Mouse (Mus musculus) cerebellum, adult 8-10 months (tissue): ENCODE measurements around the gene Mecr.

Experiments
- DNase-seq: peaks from one replicate; pipeline ENCODE4 v3.0.0; 2022

Gene Mecr

DNA sequence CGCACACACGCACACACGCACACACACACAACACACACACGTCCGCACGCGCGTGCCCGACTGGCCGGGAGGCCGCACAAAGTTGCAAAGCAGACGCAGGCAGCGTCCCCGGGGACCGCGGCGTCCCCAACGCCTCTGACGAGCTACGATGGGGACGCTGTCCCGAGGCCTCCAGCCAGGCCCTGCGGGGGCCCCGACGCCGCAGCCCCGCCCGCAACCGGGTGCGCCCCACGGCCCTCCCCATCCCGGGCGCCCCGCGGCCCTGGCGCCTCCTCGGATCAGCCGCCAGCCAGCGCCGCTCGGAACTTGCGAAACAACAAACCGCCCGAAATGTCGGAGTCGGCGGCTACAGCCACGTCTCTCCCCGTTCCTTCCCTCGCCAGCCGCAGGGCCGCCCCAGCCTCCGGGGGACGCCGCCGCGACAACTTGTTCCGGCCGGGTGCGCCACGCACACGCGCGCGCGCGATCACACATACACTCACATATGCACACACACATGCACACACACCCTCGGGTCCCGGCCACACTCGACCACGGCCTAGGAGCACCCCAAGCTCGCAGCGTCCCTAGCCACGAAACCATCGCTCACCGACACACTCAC, 6.3 kb upstream of the Mecr start:
- DNase-seq, result peak; percentile 38

DNA sequence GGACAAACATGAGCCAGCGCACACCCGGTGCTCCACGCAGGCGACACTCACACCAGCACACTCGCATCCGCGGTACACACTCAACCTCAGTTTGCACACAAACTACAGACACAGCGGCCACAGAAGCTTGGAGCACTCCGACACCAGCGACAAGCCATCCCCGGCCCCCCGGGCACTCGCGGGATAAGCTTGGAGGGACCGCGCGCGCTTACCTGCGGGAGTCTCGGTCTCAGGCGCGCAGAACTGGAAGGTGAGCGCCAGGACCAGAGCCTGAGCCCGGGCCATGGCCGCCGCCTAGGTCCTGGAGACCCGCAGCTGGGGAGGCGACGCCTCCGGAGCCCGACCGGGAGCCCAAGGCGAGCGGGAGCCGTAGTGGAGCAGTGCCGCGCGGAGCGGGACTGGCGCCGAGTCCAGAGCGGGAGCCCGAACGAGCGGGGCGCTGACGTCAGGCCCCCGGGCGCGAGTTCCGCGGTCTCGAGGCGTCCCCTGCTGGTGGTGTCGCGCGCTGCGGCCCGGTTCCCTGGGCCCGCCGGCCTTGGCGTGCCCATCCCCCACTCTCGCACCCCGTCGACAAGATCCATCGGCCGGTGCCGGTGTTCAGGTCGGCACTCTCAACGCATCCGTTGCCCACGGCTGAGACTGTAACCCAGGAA, 5.3 kb upstream of the Mecr start, which contains the start of gene Ptpru:
Gene Ptpru (minus strand): TSS at position 417 of the 653 bp plus-strand sequence.
- DNase-seq, result peak; percentile 97

GRCm38 (mm10) chr4:131845991-131846778, 2.9 kb downstream of the Mecr start:
- no peak for DNase-seq

DNA sequence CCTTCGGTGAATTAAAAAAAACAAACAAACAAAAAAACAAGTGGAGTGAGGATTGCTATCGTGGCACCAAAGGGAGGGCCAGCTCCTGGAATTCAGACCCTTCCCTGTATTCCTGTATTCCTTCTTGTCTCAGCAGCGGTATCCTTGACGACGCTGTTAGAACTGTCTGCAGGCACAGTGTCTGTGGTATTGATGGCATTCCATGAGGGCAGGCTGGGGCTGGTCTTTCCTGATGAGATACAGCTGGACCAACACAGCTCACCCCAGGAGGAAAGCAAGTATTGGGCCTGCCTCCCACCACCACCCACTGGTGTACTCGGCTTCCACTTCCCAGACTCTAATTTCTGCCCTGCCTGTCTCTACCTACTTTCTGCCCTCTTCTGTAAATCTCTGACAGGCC, 4.8 kb downstream of the Mecr start:
- no peak for DNase-seq

GRCm38 (mm10) chr4:131849986-131850638, 6.8 kb downstream of the Mecr start:
- DNase-seq, result no peak

DNA sequence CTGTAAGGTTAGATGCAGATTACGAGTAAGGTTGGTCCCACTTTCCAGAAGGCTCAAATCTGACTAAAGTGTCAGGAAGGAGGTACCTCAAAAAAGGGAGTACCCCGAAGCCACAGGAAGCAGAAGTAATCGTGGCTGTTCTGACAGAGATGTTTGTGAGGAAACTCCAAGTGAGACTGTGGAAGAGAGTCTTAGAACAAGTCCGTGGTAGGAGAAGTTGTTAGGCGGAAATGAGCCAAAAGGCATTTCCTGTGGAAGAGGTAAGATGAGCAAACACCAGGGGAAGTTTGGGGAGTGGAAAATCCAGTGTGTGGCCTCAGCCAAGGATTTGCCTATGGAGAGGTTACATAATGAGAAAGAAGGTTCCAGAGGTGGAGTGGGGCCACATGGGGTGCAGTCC, 11.7 kb downstream of the Mecr start:
- DNase-seq, result no peak

DNA sequence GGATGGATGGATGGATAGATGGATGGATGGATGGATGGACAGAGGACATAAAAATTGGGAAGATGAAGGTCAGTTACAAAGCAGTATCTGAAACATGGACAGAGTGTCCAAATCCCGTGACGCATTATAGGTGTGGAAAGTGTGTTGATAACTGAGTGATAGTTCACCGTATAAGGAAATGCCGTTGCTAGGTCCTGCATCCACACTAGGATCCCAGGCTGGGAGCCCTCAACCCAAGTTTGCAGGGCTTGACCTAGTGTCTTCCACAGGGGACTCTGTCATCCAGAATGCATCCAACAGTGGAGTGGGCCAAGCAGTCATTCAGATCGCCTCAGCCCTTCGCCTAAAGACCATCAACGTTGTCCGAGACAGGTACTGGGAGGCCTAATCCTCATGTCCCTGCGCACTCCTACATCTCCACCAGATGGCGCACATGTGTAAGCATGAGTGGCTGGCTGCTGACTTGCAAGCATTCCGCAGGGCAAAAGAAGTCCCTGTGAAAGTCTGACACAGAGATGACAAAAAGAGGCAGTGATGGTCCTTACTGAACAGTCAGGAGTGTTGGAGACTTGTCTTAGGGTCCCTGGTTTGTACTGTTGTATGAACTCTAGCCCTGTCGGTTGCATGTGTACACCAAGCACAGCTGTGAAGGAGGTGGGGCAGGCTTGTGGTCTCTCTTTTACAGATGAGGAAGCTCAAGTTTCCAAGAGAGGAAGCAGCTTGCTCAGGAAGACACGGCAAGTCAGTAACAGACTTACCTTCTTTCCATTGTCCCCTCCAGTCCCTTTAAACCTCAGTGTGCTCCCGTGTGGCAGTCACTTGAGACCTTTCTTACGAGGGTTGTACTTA, 17.4 kb downstream of the Mecr start:
- peak; percentile 78 for DNase-seq

DNA sequence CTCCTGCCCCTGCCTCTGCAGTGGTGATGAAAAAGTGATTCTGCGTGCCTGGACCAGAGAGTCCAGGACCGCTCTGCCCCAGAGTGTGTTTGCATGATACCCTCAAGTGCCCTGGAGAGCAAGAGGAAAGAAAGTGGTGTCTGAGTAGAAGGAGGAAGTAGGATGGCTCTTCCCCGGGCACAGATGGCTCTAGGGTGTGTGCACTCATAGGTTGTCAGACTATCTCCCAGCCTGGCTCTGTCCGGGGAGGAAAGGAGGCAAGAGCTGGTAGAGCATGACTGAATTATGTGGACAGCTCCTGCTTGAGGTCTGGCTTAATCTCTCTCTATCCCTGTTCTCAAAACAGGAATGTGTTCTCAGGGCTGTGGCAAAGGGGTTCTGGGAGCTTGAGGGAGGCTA, 18.1 kb downstream of the Mecr start:
- no peak for DNase-seq

GRCm38 (mm10) chr4:131872672-131873292, 29.5 kb downstream of the Mecr start:
- DNase-seq, result no peak

DNA sequence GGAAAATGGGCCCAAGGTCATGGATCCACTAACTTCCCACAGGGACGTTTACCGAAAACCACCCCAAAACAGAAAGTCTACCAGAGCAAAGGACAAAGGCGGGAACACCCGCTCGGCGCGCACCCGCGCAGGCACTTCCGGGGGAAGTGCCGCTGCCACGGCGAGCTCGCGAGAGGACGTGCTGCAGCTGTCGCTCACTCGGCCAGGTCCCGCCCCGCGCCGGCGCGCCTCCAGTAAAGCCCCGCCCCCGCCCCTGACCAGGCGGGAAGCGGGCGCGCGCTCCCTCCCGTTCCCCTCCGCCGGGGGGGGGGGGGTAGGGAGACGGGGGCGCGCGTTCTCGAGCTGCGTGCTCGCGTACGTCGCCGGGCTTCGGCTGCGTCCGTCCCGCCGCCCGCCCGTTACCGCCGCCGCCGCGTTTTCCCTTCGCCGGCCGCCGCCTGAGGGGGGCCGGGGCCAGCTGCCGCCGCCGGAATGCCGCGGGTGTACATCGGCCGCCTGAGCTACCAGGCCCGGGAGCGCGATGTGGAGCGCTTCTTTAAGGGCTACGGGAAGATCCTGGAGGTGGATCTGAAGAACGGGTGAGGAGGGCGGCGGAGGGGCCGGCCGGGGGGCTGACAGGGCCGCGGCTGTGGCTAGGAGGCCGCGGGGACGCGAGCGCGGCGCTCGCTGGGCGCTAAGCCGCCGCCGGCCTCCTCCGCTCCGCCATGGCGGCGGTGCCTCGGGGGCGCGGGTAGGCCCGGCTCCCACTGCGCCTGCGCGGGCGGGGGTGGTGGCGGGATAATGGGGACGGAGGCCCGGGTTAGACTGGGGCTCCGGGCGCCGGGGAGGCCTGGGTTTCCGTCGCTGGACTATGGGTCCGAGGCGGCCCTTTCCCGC, 30.3 kb downstream of the Mecr start, which contains the start of gene Srsf4:
Gene Srsf4 (plus strand): TSS at position 325 of the 876 bp plus-strand sequence.
- peak; percentile 88 for DNase-seq

DNA sequence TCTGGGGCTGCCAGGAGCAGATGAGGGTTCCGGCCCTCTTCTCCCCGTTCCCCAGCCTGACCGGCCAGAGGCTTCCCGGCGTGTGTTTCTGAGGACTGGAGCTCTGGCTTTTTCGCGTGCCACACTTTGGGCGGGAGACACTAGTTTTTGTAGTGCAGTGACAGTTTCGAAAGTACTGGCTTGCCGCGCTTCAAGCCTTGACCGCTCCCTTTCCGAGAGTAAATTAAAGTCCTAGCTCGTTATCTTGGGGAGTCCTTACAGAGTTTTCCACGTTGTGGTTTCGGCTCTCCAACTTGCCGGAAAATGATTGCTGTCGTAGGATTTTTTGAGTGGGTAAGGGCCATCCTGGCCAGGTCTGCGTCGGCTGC, 30.9 kb downstream of the Mecr start:
- no peak for DNase-seq

DNA sequence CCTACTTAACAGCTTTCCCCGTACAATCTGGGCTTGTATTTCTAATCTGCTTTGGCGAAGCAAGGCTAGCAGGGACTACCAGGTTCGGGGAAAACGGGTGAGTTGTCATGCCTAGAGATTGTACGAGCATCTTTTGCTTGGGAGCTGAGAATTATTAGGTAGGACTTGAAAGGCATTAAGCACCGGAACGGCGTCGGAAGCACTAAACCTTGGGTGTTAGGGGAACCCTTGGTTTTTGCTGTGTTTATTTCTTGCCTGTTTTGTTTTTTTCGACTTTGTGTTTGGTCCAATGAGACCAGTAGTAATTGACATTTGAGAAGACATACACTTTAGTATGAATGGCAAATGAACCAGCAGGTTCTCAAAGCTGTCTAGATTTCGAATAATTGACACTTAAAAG, 31.3 kb downstream of the Mecr start:
- DNase-seq, result no peak

DNA sequence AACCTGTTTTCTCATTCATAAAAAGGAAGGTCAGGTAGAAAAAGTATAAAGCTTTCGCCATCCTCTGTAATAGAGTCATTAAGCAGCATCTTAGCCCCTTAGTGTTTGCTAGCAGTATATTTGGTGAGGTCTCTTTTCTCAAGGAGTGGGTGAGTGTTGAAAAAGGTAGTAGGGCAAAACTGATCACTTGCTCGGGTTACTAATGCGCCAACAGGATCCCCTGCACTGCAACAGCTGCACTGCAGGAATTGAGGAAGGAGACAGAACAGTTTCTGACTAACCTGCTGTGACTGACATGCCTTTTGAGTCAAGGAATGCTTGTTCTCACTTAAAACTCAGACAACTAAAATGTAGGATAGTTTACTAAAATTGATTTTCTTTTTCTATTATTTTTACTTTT, 32.0 kb downstream of the Mecr start:
- no peak for DNase-seq

GRCm38 (mm10) chr4:131876836-131877235, 33.6 kb downstream of the Mecr start:
- no peak for DNase-seq

DNA sequence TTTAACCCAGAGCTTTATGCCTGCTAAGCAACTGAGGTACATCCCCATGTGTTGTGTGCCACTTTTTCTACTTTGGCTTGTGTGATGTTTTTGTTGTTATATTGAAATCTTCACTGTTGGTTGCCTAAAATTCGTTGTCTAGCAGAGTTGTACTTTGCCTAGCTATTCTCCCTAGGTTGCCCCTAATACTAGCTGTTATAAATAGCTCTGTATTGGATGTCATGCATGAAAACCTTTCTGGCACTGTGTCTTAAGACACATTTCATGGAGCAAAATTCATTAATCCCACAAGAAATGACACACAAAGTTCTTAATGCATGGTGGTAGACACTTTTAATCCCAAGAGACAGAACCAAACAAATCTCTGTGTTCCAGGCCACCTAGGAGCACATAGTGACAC, 36.4 kb downstream of the Mecr start:
- no peak for DNase-seq

- DNase-seq, result no peak
These were observed 38.0 kb downstream of the Mecr start for GRCm38 (mm10) chr4:131881306-131881705.

GRCm38 (mm10) chr4:131883571-131883970, 40.3 kb downstream of the Mecr start:
- no peak for DNase-seq

- no peak for DNase-seq
These were observed 42.1 kb downstream of the Mecr start for GRCm38 (mm10) chr4:131885376-131885775.

DNA sequence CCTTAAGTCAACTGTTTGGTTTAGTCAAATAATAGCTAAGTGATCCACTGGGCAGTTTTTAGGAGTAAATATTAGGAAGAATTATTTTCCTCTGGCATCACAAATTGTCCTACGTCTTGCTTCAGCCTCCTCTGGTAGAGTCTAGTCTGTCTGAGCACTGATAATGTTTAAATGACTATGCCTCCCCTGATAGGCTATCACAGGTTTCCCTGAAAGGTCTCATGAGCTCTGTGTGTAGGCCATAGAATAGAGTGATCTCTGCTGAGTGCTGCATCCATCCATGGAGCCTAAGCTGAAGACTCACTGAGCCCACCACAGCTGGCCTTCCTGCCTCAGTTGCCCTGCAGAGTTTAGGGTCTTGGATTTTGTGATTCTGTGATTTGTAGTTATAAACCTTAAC, 45.3 kb downstream of the Mecr start:
- DNase-seq, result no peak

- DNase-seq, result no peak
These were observed 47.4 kb downstream of the Mecr start for GRCm38 (mm10) chr4:131890692-131891091.

DNA sequence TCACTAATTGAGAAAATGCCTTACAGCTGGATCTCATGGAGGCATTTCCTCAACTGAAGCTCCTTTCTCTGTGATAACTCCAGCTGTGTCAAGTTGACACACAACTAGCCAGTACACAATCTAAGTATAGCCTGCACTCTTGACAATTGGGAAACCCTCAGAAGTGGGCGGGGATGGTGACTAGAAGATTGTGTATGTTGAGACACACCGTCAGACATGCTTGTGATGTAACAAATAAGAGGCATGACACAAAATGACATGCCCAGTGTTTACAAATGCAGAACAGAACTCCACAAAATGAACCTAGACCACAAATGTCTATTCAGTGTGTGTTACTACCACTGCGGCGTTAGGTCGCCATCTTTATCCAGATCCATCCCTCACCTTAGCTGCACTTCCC, 53.8 kb downstream of the Mecr start:
- DNase-seq, result no peak
